Mouse (Mus musculus) heart, adult 2 months (tissue): Measurements from ENCODE around the gene Trip6. TPM values are rescaled to one million over a fixed set of nuclear protein-coding genes. Genes with fewer than 3 reads are reported as not detected.
"Not testable (repeated sequence)": the region's sequence is repeated elsewhere in the genome, so short reads cannot be mapped to it uniquely, and the experiment has no call there.

Experiments used
- DNase-seq, 2 experiments: peaks; one replicate each; pipeline ENCODE4 v3.0.0; 2021
- H3K27ac ChIP-seq: fragments of 200-600 bp; 2 replicates; pipeline ENCODE4 v1.8.1; 2022
- H3K27me3 ChIP-seq: fragments of 200-500 bp; 2 replicates; pipeline ENCODE4 v1.6.1; 2012; ENCODE audit warnings: mild to moderate bottlenecking, low read length, inconsistent platforms, mixed read lengths; ENCODE audit not compliant: control insufficient read depth, insufficient read depth
- H3K36me3 ChIP-seq: fragments of 200-500 bp; 2 replicates; pipeline ENCODE4 v1.6.1; 2012; ENCODE audit warnings: low read length, inconsistent platforms; ENCODE audit not compliant: control insufficient read depth, insufficient read depth
- H3K4me1 ChIP-seq: fragments of 200-500 bp; 2 replicates; pipeline ENCODE4 v1.6.1; 2011; ENCODE audit warnings: low read length; ENCODE audit not compliant: control insufficient read depth, insufficient read depth
- H3K4me3 ChIP-seq: fragments of 200-600 bp; 2 replicates; pipeline ENCODE4 v1.8.1; 2022
- H3K79me2 ChIP-seq: fragments of 200-500 bp; replicated peaks from 2 replicates; pipeline ENCODE4 v1.6.1; 2012; ENCODE audit warnings: mild to moderate bottlenecking, inconsistent platforms, low read length, moderate library complexity, mixed read lengths; ENCODE audit not compliant: control insufficient read depth, insufficient read depth
- H3K9ac ChIP-seq: fragments of 200-500 bp; 2 replicates; pipeline ENCODE4 v1.6.1; 2012; ENCODE audit warnings: low read depth, mild to moderate bottlenecking, control low read depth, inconsistent platforms, low read length, mixed read lengths
- CTCF ChIP-seq: fragments of 200-600 bp; IDR thresholded peaks from 2 replicates; pipeline ENCODE4 v1.8.1; 2022; ENCODE audit warnings: antibody characterized with exemption, mild to moderate bottlenecking, moderate library complexity
- EP300 ChIP-seq: fragments of 200-500 bp; IDR thresholded peaks from 2 replicates; pipeline ENCODE4 v1.6.1; 2011; ENCODE audit warnings: low read depth, low read length, control low read depth; ENCODE audit not compliant: insufficient read depth
- POLR2A ChIP-seq: fragments of 200-500 bp; IDR thresholded peaks from 2 replicates; pipeline ENCODE4 v1.6.1; 2011; ENCODE audit warnings: mild to moderate bottlenecking, low read depth, low read length, control low read depth; ENCODE audit not compliant: insufficient read depth
- WGBS: fragments of 180-500 bp; shearing (Covaris S2); methylation state at CpG from one replicate; pipeline ENCODE4 v1.1.7; 2018; 5-methylcytosine and 5-hydroxymethylcytosine counted together
- intact Hi-C: fragments of 180-260 bp; cut with DNase I; formaldehyde crosslinking; loops from one replicate; pipeline ENCODE4 v1.15.1; 2025
- polyA plus RNA-seq: library from polyadenylated mRNA; depleted of rRNA; stranded (reverse); fragments of >200 nt; gene quantifications from 2 replicates; pipeline ENCODE4 v1.2.3, GENCODE M21; 2012
- total RNA-seq, 2 experiments: library from RNA; stranded (reverse); gene quantifications; 2 replicates each; pipeline ENCODE4 v1.2.3; 2021

Trip6 gene
- total and polyA plus RNA-seq, 3 experiments: 12.5 to 24.2 (median 13.6) TPM

- WGBS: 1% methylated on average over 62 of the region's 65 CpGs
- intact Hi-C loops: loop anchor here (2.0 kb wide), 1 partner anchor 165 kb away; no protein-coding TSS in a partner anchor
- DNase-seq: peak; percentile 38 to 60
- Histone ChIP-seq H3K4me3 (peak overlapping the region; percentile 34), H3K27ac (peak overlapping the region; percentile 36; the same call in 1 of the 2 replicates), H3K27me3 (no peaks in the 10 kb centered on the region; the same call in 1 of the 2 replicates), H3K79me2 (no peaks in the 10 kb centered on the region), H3K9ac (peak overlapping the region; percentile 64), H3K36me3 (no peaks in the 10 kb centered on the region), H3K4me1 (no peaks in the 10 kb centered on the region)
- no peak for TF ChIP-seq POLR2A
- TF ChIP-seq CTCF: no peak
- no peak for TF ChIP-seq EP300
Measured at GRCm38 (mm10) chr5:137287953-137288743, 26.1 kb downstream of the Trip6 start.

- H3K9ac ChIP-seq: peak within 1 kb of the TSS; percentile 64
- H3K27me3 ChIP-seq: no peaks in the 10 kb centered on the region; the same call in 1 of the 2 replicates
- 5% methylated on average over 40 of the region's 40 CpGs for WGBS
- H3K4me3 ChIP-seq: peak within 1 kb of the TSS; percentile 34
- H3K79me2 ChIP-seq: no peaks in the 10 kb centered on the region
- intact Hi-C loops: loop anchor here (2.0 kb wide), 1 partner anchor 164 kb away; no protein-coding TSS in a partner anchor
- no peaks in the 10 kb centered on the region for H3K4me1 ChIP-seq
- 0 out of 2 replicates have a peak, but pooled peaks have one; percentile 13 for TF ChIP-seq CTCF
- no peak for TF ChIP-seq EP300
- DNase-seq: peak; percentile 35 to 40
- no peaks in the 10 kb centered on the region for H3K36me3 ChIP-seq
- H3K27ac ChIP-seq: peak within 1 kb of the TSS; percentile 36
Measured at GRCm38 (mm10) chr5:137287032-137287952, 26.9 kb downstream of the Trip6 start, which contains the start of gene Ache. Gene Ache (plus strand): TSS chr5:137287519.

GRCm38 (mm10) chr5:137286655-137287031, 27.6 kb downstream of the Trip6 start:
- H3K4me1 ChIP-seq: no peaks in the 10 kb centered on the region
- WGBS: 2% methylated on average over 16 of the region's 16 CpGs
- peak overlapping the region; percentile 5 for H3K27ac ChIP-seq
- H3K4me3 ChIP-seq: peak overlapping the region; percentile 34; the same call in 1 of the 2 replicates
- intact Hi-C loops: loop anchor here (1.0 to 2.0 kb wide), 3 partner anchors 127 to 164 kb away; no protein-coding TSS in a partner anchor
- H3K27me3 ChIP-seq: no peaks in the 10 kb centered on the region; the same call in 1 of the 2 replicates
- DNase-seq: peak; percentile 89 to 93
- H3K79me2 ChIP-seq: no peaks in the 10 kb centered on the region
- no peak overlapping the region for H3K9ac ChIP-seq
- no peak for TF ChIP-seq POLR2A
- peak; percentile 77 for TF ChIP-seq CTCF
- peak; percentile 68; the same call in 1 of the 2 replicates for TF ChIP-seq EP300
- H3K36me3 ChIP-seq: no peaks in the 10 kb centered on the region

GRCm38 (mm10) chr5:137285986-137286385, 28.2 kb downstream of the Trip6 start:
- Histone ChIP-seq H3K4me1 (no peaks in the 10 kb centered on the region), H3K27ac (no peak overlapping the region), H3K79me2 (no peaks in the 10 kb centered on the region), H3K27me3 (no peaks in the 10 kb centered on the region; the same call in 1 of the 2 replicates), H3K4me3 (no peak overlapping the region), H3K36me3 (no peaks in the 10 kb centered on the region), H3K9ac (no peak overlapping the region)
- TF ChIP-seq POLR2A: no peak
- no peak for TF ChIP-seq EP300
- TF ChIP-seq CTCF: no peak
- intact Hi-C loops: loop anchor here (1.0 to 2.0 kb wide), 3 partner anchors 127 to 163 kb away; no protein-coding TSS in a partner anchor
- WGBS: 40% methylated on average over 7 of the region's 7 CpGs
- no peak for DNase-seq

- 63% methylated on average over 5 of the region's 5 CpGs for WGBS
- Histone ChIP-seq H3K79me2 (no peaks in the 10 kb centered on the region), H3K9ac (no peak overlapping the region), H3K36me3 (no peaks in the 10 kb centered on the region), H3K27me3 (no peaks in the 10 kb centered on the region; the same call in 1 of the 2 replicates), H3K27ac (no peak overlapping the region), H3K4me3 (no peak overlapping the region), H3K4me1 (no peaks in the 10 kb centered on the region)
- peak in 1 of 2 experiments; percentile 46 for DNase-seq
- intact Hi-C loops: no loop called here
- no peak for TF ChIP-seq EP300
- TF ChIP-seq CTCF: peak; percentile 78
Measured at GRCm38 (mm10) chr5:137285045-137285444, 29.2 kb downstream of the Trip6 start.

GRCm38 (mm10) chr5:137284411-137284810, 29.8 kb downstream of the Trip6 start:
- H3K36me3 ChIP-seq, DNase-seq, H3K27me3 ChIP-seq, intact Hi-C loops, H3K9ac ChIP-seq, H3K4me1 ChIP-seq, H3K79me2 ChIP-seq, H3K27ac ChIP-seq, H3K4me3 ChIP-seq: not testable (repeated sequence)
- 63% methylated on average over 5 of the region's 6 CpGs for WGBS
